8 mouse cellular contexts compared by ENCODE assay signal in the genomic region with DNA sequence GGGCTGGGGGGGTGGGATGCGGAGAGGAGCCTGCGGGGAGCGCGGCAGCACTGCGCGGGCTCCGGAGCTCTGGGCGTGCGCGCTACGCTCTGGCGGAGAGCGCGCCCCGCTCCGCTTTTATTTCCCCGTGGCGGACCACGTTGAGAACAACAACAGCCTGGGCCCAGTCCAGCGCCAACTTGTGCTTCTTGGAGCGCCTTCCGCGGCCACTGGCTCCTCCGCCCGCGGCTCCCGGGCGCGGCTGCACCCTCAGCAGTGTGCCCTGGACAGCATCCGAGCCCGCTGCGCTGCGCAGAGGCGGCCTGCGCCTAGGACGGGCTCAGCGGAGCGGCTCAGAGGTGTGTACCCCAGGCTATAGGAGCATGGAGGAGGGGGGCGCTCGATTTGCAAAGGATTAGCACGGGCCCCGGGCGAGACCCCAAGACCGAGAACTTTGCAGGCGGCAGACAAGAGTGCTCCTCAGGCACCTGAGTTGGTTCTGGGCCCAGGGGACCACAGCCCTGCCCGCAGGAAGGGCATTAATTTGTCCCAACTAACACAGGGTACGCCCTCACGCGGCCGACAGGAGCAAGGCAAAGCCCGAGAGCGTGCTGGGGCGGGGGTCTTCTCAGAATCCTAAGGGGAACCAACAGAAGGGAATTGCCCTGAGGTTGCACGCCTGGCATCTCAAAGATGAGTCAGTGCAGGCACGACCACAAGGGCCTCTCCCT. TPM values are rescaled to one million over a fixed set of nuclear protein-coding genes. Genes with fewer than 3 reads are reported as not detected.
A peak's percentile ranks its signal among the peaks of the same experiment; 100 is the strongest.
DNase-seq lines count a peak whose midpoint lies in the region; ATAC-seq lines count a peak whose summit lies in the region.

A gene (minus strand): TSS at position 91 of the 710 bp plus-strand sequence.

- H3K9ac ChIP-seq in hindbrain, embryonic 11.5 days (ENCODE audit: low read depth, low read length): peak within 1 kb of the TSS; percentile 99

- DNase-seq in WW6 (ENCODE audit: low read depth, low spot score): peak; percentile 61
- peak; percentile 76 for DNase-seq in cerebellum, adult 9-11 months
- peak in 1 of 2 experiments; percentile 78 for DNase-seq in frontal cortex, adult 2 months (ENCODE audit: extremely low spot score in 1 of 2, low spot score in 1 of 2)
- peak; percentile 96 for DNase-seq in hindbrain, embryonic 11.5 days (ENCODE audit: low spot score)
- peak; percentile 57 to 61 for DNase-seq in left cerebral cortex, adult 8-10 months (ENCODE audit: low spot score in 2 of 2)
- DNase-seq in lung, postnatal 36 days: peak; percentile 59
- peak; percentile 73 for DNase-seq in right cerebral cortex, adult 18-20 months

- ATAC-seq in hindbrain, embryonic 11.5 days (ENCODE audit: low FRiP score): peak; percentile 85
- ATAC-seq in monocyte, adult 5-6 weeks (replicated peaks; ENCODE audit: insufficient number of reproducible peaks, low FRiP score, low TSS enrichment, poor library complexity, severe bottlenecking): no peak

- H3K27me3 ChIP-seq in hindbrain, embryonic 11.5 days (ENCODE audit: control insufficient read depth, insufficient read depth, low read length): no peaks in the 10 kb centered on the region

- H3K9me3 ChIP-seq in hindbrain, embryonic 11.5 days (ENCODE audit: control insufficient read depth, low read length): no peaks in the 10 kb centered on the region

- H3K27ac ChIP-seq in hindbrain, embryonic 11.5 days (ENCODE audit: low read depth, low read length): peak within 1 kb of the TSS; percentile 89

- H3K4me3 ChIP-seq in hindbrain, embryonic 11.5 days (ENCODE audit: low read depth, low read length): peak within 1 kb of the TSS; percentile 97

- peak within 1 kb of the TSS; percentile 84 for H3K4me2 ChIP-seq in hindbrain, embryonic 11.5 days (replicated peaks; ENCODE audit: low read depth, low read length)

- WGBS in hindbrain, embryonic 11.5 days: 0% methylated on average over 53 of the region's 55 CpGs

- H3K4me1 ChIP-seq in hindbrain, embryonic 11.5 days (replicated peaks; ENCODE audit: control insufficient read depth, insufficient read depth, low read length): peaks cover 10% of the 10 kb centered on the region; the same call in 1 of the 2 replicates

- H3K36me3 ChIP-seq in hindbrain, embryonic 11.5 days (ENCODE audit: control insufficient read depth, insufficient read depth, low read length): 0 out of 2 replicates have a peak, but pooled peaks cover 2% of the 10 kb centered on the region

RNA-seq across cellular contexts. Expression of the gene that starts here (rescaled TPM):
- polyA plus RNA-seq in frontal cortex, adult 2 months (2012; rRNA removed): 56.0 and 56.4 TPM in 2 replicates
- 41.3 and 74.2 TPM in 2 replicates for polyA plus RNA-seq in hindbrain, embryonic 11.5 days (2014; fragmentation: Nextera tagmentation; extraction: Ambion mirVana)
- total RNA-seq in left cerebral cortex, adult 8-10 months (2022): 10 to 100 TPM; 45.4 to 53.5 (median 49.3) TPM
- total RNA-seq in monocyte, adult 5-6 weeks (2017): not detected in 3 replicates

Comparison
In these comparisons a context has a peak if more than half of its experiments do, and no peak if none do; other contexts are left out.
1. RNA of the gene that starts here (total RNA-seq): 45.4 to 53.5 TPM in left cerebral cortex, adult 8-10 months; not detected in monocyte, adult 5-6 weeks; every median in the first group is over 10 times any median in the second.